Mouse (Mus musculus) left cerebral cortex, postnatal 10 days (tissue): ENCODE measurements at regions not wholly inside any gene's neighbourhood (a gene's known extent, or its start where the extent isn't known, plus 50 kb on each side); places are given as distances from the start of the nearest gene placed in this dataset.
"Not testable (repeated sequence)": the region's sequence is repeated elsewhere in the genome, so short reads cannot be mapped to it uniquely, and the experiment has no call there.

Experiments used
- DNase-seq, 2 experiments: peaks; one replicate each; pipeline ENCODE4 v3.0.0; 2021 to 2022; ENCODE audit warnings: low spot score in 2 of 2, mixed read lengths in 1 of 2; ENCODE audit errors: extremely low spot score in 1 of 2
- intact Hi-C: fragments of 180-260 bp; cut with DNase I; formaldehyde crosslinking; loops from one replicate; pipeline ENCODE4 v1.15.1; 2025

- intact Hi-C loops, result no loop called here
Measured at GRCm38 (mm10) chr5:59831836-59832235, 1976.8 kb upstream of the G6pd2 start.

GRCm38 (mm10) chr5:59845745-59846144 lies 1962.9 kb upstream of the G6pd2 start:
- intact Hi-C loops, result no loop called here
- DNase-seq, result no peak

More at GRCm38 (mm10) chr5:59831836-59832235, 1976.8 kb upstream of the G6pd2 start:
- no peak for DNase-seq

- no peak for DNase-seq
- intact Hi-C loops, result no loop called here
Measured at GRCm38 (mm10) chr5:59847643-59848042, 1961.0 kb upstream of the G6pd2 start.

GRCm38 (mm10) chr5:59893952-59894724 lies 1914.5 kb upstream of the G6pd2 start:
- intact Hi-C loops, result no loop called here
- DNase-seq, result no peak

- no peak for DNase-seq
- intact Hi-C loops, result no loop called here
Measured at GRCm38 (mm10) chr5:59921910-59922309, 1886.7 kb upstream of the G6pd2 start.

GRCm38 (mm10) chr5:59940861-59941260 lies 1867.8 kb upstream of the G6pd2 start:
- DNase-seq, result no peak
- intact Hi-C loops, result no loop called here

GRCm38 (mm10) chr5:59945761-59946160 lies 1862.9 kb upstream of the G6pd2 start:
- DNase-seq, result no peak
- intact Hi-C loops, result no loop called here

- DNase-seq, result no peak
- intact Hi-C loops, result no loop called here
Measured at GRCm38 (mm10) chr5:59947831-59948568, 1860.6 kb upstream of the G6pd2 start.

GRCm38 (mm10) chr5:59956240-59956639 lies 1852.4 kb upstream of the G6pd2 start:
- DNase-seq, intact Hi-C loops: not testable (repeated sequence)

- DNase-seq, result peak; percentile 17 to 45
- intact Hi-C loops, result no loop called here
Measured at GRCm38 (mm10) chr5:59996698-59997097, 1811.9 kb upstream of the G6pd2 start.

GRCm38 (mm10) chr5:60042603-60043175 lies 1765.9 kb upstream of the G6pd2 start:
- intact Hi-C loops, DNase-seq: not testable (repeated sequence)

GRCm38 (mm10) chr5:60049053-60049452 lies 1759.6 kb upstream of the G6pd2 start:
- intact Hi-C loops, result no loop called here
- DNase-seq, result no peak

GRCm38 (mm10) chr5:60061178-60061577 lies 1747.4 kb upstream of the G6pd2 start:
- no peak for DNase-seq
- intact Hi-C loops, result no loop called here
